Mouse (Mus musculus): ENCODE measurements around the gene Hectd3. TPM values are rescaled to one million over a fixed set of nuclear protein-coding genes. Genes with fewer than 3 reads are reported as not detected.

Gene Hectd3
- polyA plus RNA-seq, 1 experiment from 2014 or later = 6.5 TPM

- H3K9ac ChIP-seq (ENCODE audit: low read depth, low read length) = no peak overlapping the region
- no peaks in the 10 kb centered on the region for H3K36me3 ChIP-seq (ENCODE audit: control insufficient read depth, insufficient read depth)
- H3K4me1 ChIP-seq (ENCODE audit: control insufficient read depth, low read depth, low read length) = no peaks in the 10 kb centered on the region
- no peaks in the 10 kb centered on the region for H3K9me3 ChIP-seq (replicated peaks; ENCODE audit: control insufficient read depth, low read length)
- no peak overlapping the region for H3K4me2 ChIP-seq (ENCODE audit: low read depth, low read length)
- WGBS (ENCODE audit: insufficient replicate concordance) = 75% methylated on average over 5 of the region's 5 CpGs
- no peaks in the 10 kb centered on the region for H3K27me3 ChIP-seq (ENCODE audit: control insufficient read depth, insufficient read depth, low read depth, low read length)
- ATAC-seq (ENCODE audit: low read depth) = no peak
- no peak overlapping the region for H3K4me3 ChIP-seq (ENCODE audit: low read depth, low read length)
- no peak overlapping the region for H3K27ac ChIP-seq (ENCODE audit: low read length)
Observed at GRCm38 (mm10) chr4:117010231-117010630, 15.1 kb downstream of the Hectd3 start.

GRCm38 (mm10) chr4:117013596-117013995, 18.5 kb downstream of the Hectd3 start:
- Histone ChIP-seq H3K9me3 (replicated peaks; ENCODE audit: control insufficient read depth, low read length) (no peaks in the 10 kb centered on the region), H3K27ac (ENCODE audit: low read length) (no peak overlapping the region), H3K9ac (ENCODE audit: low read depth, low read length) (no peak overlapping the region), H3K27me3 (ENCODE audit: control insufficient read depth, insufficient read depth, low read depth, low read length) (no peaks in the 10 kb centered on the region), H3K4me3 (ENCODE audit: low read depth, low read length) (no peak overlapping the region), H3K4me2 (ENCODE audit: low read depth, low read length) (no peak overlapping the region), H3K36me3 (ENCODE audit: control insufficient read depth, insufficient read depth) (no peaks in the 10 kb centered on the region), H3K4me1 (ENCODE audit: control insufficient read depth, low read depth, low read length) (no peaks in the 10 kb centered on the region)
- 79% methylated on average over 6 of the region's 6 CpGs for WGBS (ENCODE audit: insufficient replicate concordance)
- ATAC-seq (ENCODE audit: low read depth) = no peak

GRCm38 (mm10) chr4:117014901-117015415, 19.8 kb downstream of the Hectd3 start:
- H3K4me2 ChIP-seq (ENCODE audit: low read depth, low read length) = no peak overlapping the region
- no peak overlapping the region for H3K9ac ChIP-seq (ENCODE audit: low read depth, low read length)
- H3K27ac ChIP-seq (ENCODE audit: low read length) = no peak overlapping the region
- H3K36me3 ChIP-seq (ENCODE audit: control insufficient read depth, insufficient read depth) = no peaks in the 10 kb centered on the region
- WGBS (ENCODE audit: insufficient replicate concordance) = 45% methylated on average over 4 of the region's 4 CpGs
- peaks cover 5% of the 10 kb centered on the region for H3K4me1 ChIP-seq (ENCODE audit: control insufficient read depth, low read depth, low read length)
- no peak overlapping the region for H3K4me3 ChIP-seq (ENCODE audit: low read depth, low read length)
- no peaks in the 10 kb centered on the region for H3K27me3 ChIP-seq (ENCODE audit: control insufficient read depth, insufficient read depth, low read depth, low read length)
- ATAC-seq (ENCODE audit: low read depth) = no peak
- no peaks in the 10 kb centered on the region for H3K9me3 ChIP-seq (replicated peaks; ENCODE audit: control insufficient read depth, low read length)

GRCm38 (mm10) chr4:117017738-117018137, 22.6 kb downstream of the Hectd3 start:
- Histone ChIP-seq H3K27ac (ENCODE audit: low read length) (no peak overlapping the region), H3K36me3 (ENCODE audit: control insufficient read depth, insufficient read depth) (peaks cover 3% of the 10 kb centered on the region; the same call in 1 of the 2 replicates), H3K9me3 (replicated peaks; ENCODE audit: control insufficient read depth, low read length) (no peaks in the 10 kb centered on the region), H3K4me3 (ENCODE audit: low read depth, low read length) (no peak overlapping the region), H3K27me3 (ENCODE audit: control insufficient read depth, insufficient read depth, low read depth, low read length) (no peaks in the 10 kb centered on the region), H3K4me2 (ENCODE audit: low read depth, low read length) (no peak overlapping the region), H3K4me1 (ENCODE audit: control insufficient read depth, low read depth, low read length) (peaks cover 17% of the 10 kb centered on the region), H3K9ac (ENCODE audit: low read depth, low read length) (no peak overlapping the region)
- ATAC-seq (ENCODE audit: low read depth) = no peak
- WGBS (ENCODE audit: insufficient replicate concordance) = 79% methylated on average over 2 of the region's 2 CpGs

- Histone ChIP-seq H3K4me3 (ENCODE audit: low read depth, low read length) (no peak overlapping the region), H3K36me3 (ENCODE audit: control insufficient read depth, insufficient read depth) (peaks cover 3% of the 10 kb centered on the region; the same call in 1 of the 2 replicates), H3K27me3 (ENCODE audit: control insufficient read depth, insufficient read depth, low read depth, low read length) (no peaks in the 10 kb centered on the region), H3K4me1 (ENCODE audit: control insufficient read depth, low read depth, low read length) (peaks cover 19% of the 10 kb centered on the region), H3K9ac (ENCODE audit: low read depth, low read length) (no peak overlapping the region), H3K9me3 (replicated peaks; ENCODE audit: control insufficient read depth, low read length) (no peaks in the 10 kb centered on the region), H3K27ac (ENCODE audit: low read length) (no peak overlapping the region), H3K4me2 (ENCODE audit: low read depth, low read length) (no peak overlapping the region)
- WGBS (ENCODE audit: insufficient replicate concordance) = 85% methylated on average over 7 of the region's 7 CpGs
- ATAC-seq (ENCODE audit: low read depth) = no peak
Observed at GRCm38 (mm10) chr4:117018327-117018726, 23.2 kb downstream of the Hectd3 start.

GRCm38 (mm10) chr4:117019206-117020134, 24.4 kb downstream of the Hectd3 start, which contains the start of gene Eif2b3:
Gene Eif2b3 (plus strand): TSS chr4:117019402.
- ATAC-seq (ENCODE audit: low read depth) = peak; percentile 98
- under 1% methylated on average over 61 of the region's 61 CpGs for WGBS (ENCODE audit: insufficient replicate concordance)
- Histone ChIP-seq H3K4me3 (ENCODE audit: low read depth, low read length) (peak within 1 kb of the TSS; percentile 85), H3K4me2 (ENCODE audit: low read depth, low read length) (peak within 1 kb of the TSS; percentile 89), H3K9ac (ENCODE audit: low read depth, low read length) (peak within 1 kb of the TSS; percentile 87), H3K4me1 (ENCODE audit: control insufficient read depth, low read depth, low read length) (peaks cover 23% of the 10 kb centered on the region), H3K27ac (ENCODE audit: low read length) (peak within 1 kb of the TSS; percentile 72), H3K27me3 (ENCODE audit: control insufficient read depth, insufficient read depth, low read depth, low read length) (no peaks in the 10 kb centered on the region), H3K36me3 (ENCODE audit: control insufficient read depth, insufficient read depth) (peaks cover 3% of the 10 kb centered on the region; the same call in 1 of the 2 replicates), H3K9me3 (replicated peaks; ENCODE audit: control insufficient read depth, low read length) (no peaks in the 10 kb centered on the region)

- peaks cover 3% of the 10 kb centered on the region; the same call in 1 of the 2 replicates for H3K36me3 ChIP-seq (ENCODE audit: control insufficient read depth, insufficient read depth)
- H3K27ac ChIP-seq (ENCODE audit: low read length) = no peak overlapping the region
- H3K9ac ChIP-seq (ENCODE audit: low read depth, low read length) = no peak overlapping the region
- no peak overlapping the region for H3K4me2 ChIP-seq (ENCODE audit: low read depth, low read length)
- WGBS (ENCODE audit: insufficient replicate concordance) = 64% methylated on average over 4 of the region's 4 CpGs
- H3K4me1 ChIP-seq (ENCODE audit: control insufficient read depth, low read depth, low read length) = peaks cover 23% of the 10 kb centered on the region
- H3K27me3 ChIP-seq (ENCODE audit: control insufficient read depth, insufficient read depth, low read depth, low read length) = no peaks in the 10 kb centered on the region
- ATAC-seq (ENCODE audit: low read depth) = no peak
- H3K4me3 ChIP-seq (ENCODE audit: low read depth, low read length) = no peak overlapping the region
- H3K9me3 ChIP-seq (replicated peaks; ENCODE audit: control insufficient read depth, low read length) = no peaks in the 10 kb centered on the region
Observed at GRCm38 (mm10) chr4:117023469-117023868, 28.4 kb downstream of the Hectd3 start.

GRCm38 (mm10) chr4:117031105-117031504, 36.0 kb downstream of the Hectd3 start:
- H3K9me3 ChIP-seq (replicated peaks; ENCODE audit: control insufficient read depth, low read length) = no peaks in the 10 kb centered on the region
- no peaks in the 10 kb centered on the region for H3K27me3 ChIP-seq (ENCODE audit: control insufficient read depth, insufficient read depth, low read depth, low read length)
- ATAC-seq (ENCODE audit: low read depth) = no peak
- no peak overlapping the region for H3K9ac ChIP-seq (ENCODE audit: low read depth, low read length)
- H3K4me1 ChIP-seq (ENCODE audit: control insufficient read depth, low read depth, low read length) = no peaks in the 10 kb centered on the region
- 78% methylated on average over 1 of the region's 1 CpGs for WGBS (ENCODE audit: insufficient replicate concordance)
- H3K27ac ChIP-seq (ENCODE audit: low read length) = no peak overlapping the region
- no peak overlapping the region for H3K4me3 ChIP-seq (ENCODE audit: low read depth, low read length)
- H3K4me2 ChIP-seq (ENCODE audit: low read depth, low read length) = no peak overlapping the region
- H3K36me3 ChIP-seq (ENCODE audit: control insufficient read depth, insufficient read depth) = no peaks in the 10 kb centered on the region; the same call in 1 of the 2 replicates

Measured in liver, embryonic 16.5 days (tissue).